8 mouse cellular contexts compared by ENCODE assay signal in genomic region chr10:119294454-119295149, GRCm38 (mm10). TPM values are rescaled to one million over a fixed set of nuclear protein-coding genes. Genes with fewer than 3 reads are reported as not detected.
DNase-seq lines count a peak whose midpoint lies in the region; ATAC-seq lines count a peak whose summit lies in the region.

No protein-coding gene starts in this region.

- peak; percentile 64 for DNase-seq in hindbrain, embryonic 11.5 days (ENCODE audit: low spot score)
- DNase-seq in adrenal gland, adult 18-20 months (ENCODE audit: low spot score in 2 of 2): peak; percentile 17 to 23
- DNase-seq in layer of hippocampus, adult 9-10 months (ENCODE audit: low spot score): peak; percentile 30
- DNase-seq in mesoderm, embryonic 11.5 days (ENCODE audit: low read depth, low spot score): peak; percentile 47
- DNase-seq in neural tube, embryonic 10.5 days (ENCODE audit: extremely low spot score, low spot score): no peak

- no peak overlapping the region for H3K4me3 ChIP-seq in hindbrain, embryonic 11.5 days (ENCODE audit: low read depth, low read length)
- H3K4me3 ChIP-seq in hindbrain, embryonic 13.5 days: no peak overlapping the region

- no peaks in the 10 kb centered on the region for H3K4me1 ChIP-seq in hindbrain, embryonic 11.5 days (replicated peaks; ENCODE audit: control insufficient read depth, insufficient read depth, low read length)
- no peaks in the 10 kb centered on the region for H3K4me1 ChIP-seq in hindbrain, embryonic 13.5 days (replicated peaks)

- no peaks in the 10 kb centered on the region for H3K36me3 ChIP-seq in hindbrain, embryonic 11.5 days (ENCODE audit: control insufficient read depth, insufficient read depth, low read length)
- H3K36me3 ChIP-seq in hindbrain, embryonic 13.5 days: no peaks in the 10 kb centered on the region

- no peak for ATAC-seq in hindbrain, embryonic 11.5 days (ENCODE audit: low FRiP score)
- no peak for ATAC-seq in hindbrain, embryonic 13.5 days (ENCODE audit: low FRiP score)
- ATAC-seq in CD4-positive, CD25-positive, alpha-beta regulatory T cell, adult 4 months: peak; percentile 82
- peak; percentile 91 for ATAC-seq in frontal cortex, adult (ENCODE audit: low TSS enrichment)

- H3K4me2 ChIP-seq in hindbrain, embryonic 11.5 days (replicated peaks; ENCODE audit: low read depth, low read length): no peak overlapping the region
- no peak overlapping the region for H3K4me2 ChIP-seq in hindbrain, embryonic 13.5 days

- no peak overlapping the region for H3K9ac ChIP-seq in hindbrain, embryonic 11.5 days (ENCODE audit: low read depth, low read length)
- no peak overlapping the region for H3K9ac ChIP-seq in hindbrain, embryonic 13.5 days

- 59% methylated on average over 14 of the region's 14 CpGs for WGBS in hindbrain, embryonic 11.5 days
- WGBS in hindbrain, embryonic 13.5 days: 64% methylated on average over 14 of the region's 14 CpGs

- H3K27ac ChIP-seq in hindbrain, embryonic 11.5 days (ENCODE audit: low read depth, low read length): no peak overlapping the region
- no peak overlapping the region for H3K27ac ChIP-seq in hindbrain, embryonic 13.5 days

- H3K9me3 ChIP-seq in hindbrain, embryonic 11.5 days (ENCODE audit: control insufficient read depth, low read length): no peaks in the 10 kb centered on the region
- H3K9me3 ChIP-seq in hindbrain, embryonic 13.5 days: 0 out of 2 replicates have a peak, but pooled peaks cover 2% of the 10 kb centered on the region

- H3K27me3 ChIP-seq in hindbrain, embryonic 11.5 days (ENCODE audit: control insufficient read depth, insufficient read depth, low read length): no peaks in the 10 kb centered on the region
- no peaks in the 10 kb centered on the region for H3K27me3 ChIP-seq in hindbrain, embryonic 13.5 days

RNA-seq across cellular contexts. Expression of gene Cand1, which starts 54.7 kb away (rescaled TPM):
- polyA plus RNA-seq in hindbrain, embryonic 11.5 days (2014; fragmentation: Nextera tagmentation; extraction: Ambion mirVana): 95.0 and 116 TPM in 2 replicates
- 42.5 and 44.3 TPM in 2 replicates for polyA plus RNA-seq in hindbrain, embryonic 13.5 days (2015; fragmentation: Nextera tagmentation; extraction: Ambion mirVana)
- 10 to 100 TPM; 12.8 to 29.9 TPM for polyA plus RNA-seq in CD4-positive, CD25-positive, alpha-beta regulatory T cell, adult 4 months (2017; shearing (Covaris generic))
- 100 to 1,000 TPM in 1 of 2 experiments, 10 to 100 TPM in 1; 90.2 to 113 TPM for total RNA-seq in adrenal gland, adult 18-20 months (2021)

Comparison
In these comparisons a context has a peak if more than half of its experiments do, and no peak if none do; other contexts are left out.
1. ATAC-seq: peak in CD4-positive, CD25-positive, alpha-beta regulatory T cell, adult 4 months (single experiment) and frontal cortex, adult (single experiment); none in hindbrain, embryonic 11.5 days (single experiment) and hindbrain, embryonic 13.5 days (single experiment).